Mouse (Mus musculus): ENCODE results near the gene Ppp2r5c. TPM values are rescaled to one million over a fixed set of nuclear protein-coding genes. Genes with fewer than 3 reads are reported as not detected.

Ppp2r5c gene
- polyA plus RNA-seq, 1 experiment from 2014 or later, result 148 TPM

DNA sequence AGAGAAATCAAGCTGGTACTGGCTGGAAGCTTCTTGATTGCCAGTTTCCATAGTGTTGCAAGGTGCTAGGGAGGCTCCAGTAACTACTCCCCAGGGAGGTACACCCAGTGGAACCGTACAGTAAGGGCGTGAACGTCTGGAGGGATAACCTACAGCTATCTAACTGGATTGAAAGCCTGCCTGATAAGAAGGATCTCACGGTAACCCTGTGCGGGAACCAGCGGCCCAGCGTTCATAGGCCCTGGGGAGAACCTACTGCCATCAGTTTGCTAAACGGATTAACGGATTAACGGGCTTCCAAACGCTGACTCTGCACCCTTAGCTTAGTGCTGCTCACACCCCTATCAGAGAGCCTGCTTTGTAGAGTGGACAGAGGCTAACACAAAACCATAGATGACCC, 116.5 kb downstream of the Ppp2r5c start:
- 92% methylated on average over 11 of the region's 11 CpGs for WGBS
- Histone ChIP-seq H3K36me3 (peaks cover 93% of the 10 kb centered on the region), H3K4me3 (no peak overlapping the region), H3K27me3 (ENCODE audit: low read depth, poor library complexity, severe bottlenecking) (no peaks in the 10 kb centered on the region), H3K4me1 (no peaks in the 10 kb centered on the region), H3K9me3 (replicated peaks) (no peaks in the 10 kb centered on the region), H3K27ac (no peak overlapping the region)
- no peak for DNase-seq (ENCODE audit: low spot score)

DNA sequence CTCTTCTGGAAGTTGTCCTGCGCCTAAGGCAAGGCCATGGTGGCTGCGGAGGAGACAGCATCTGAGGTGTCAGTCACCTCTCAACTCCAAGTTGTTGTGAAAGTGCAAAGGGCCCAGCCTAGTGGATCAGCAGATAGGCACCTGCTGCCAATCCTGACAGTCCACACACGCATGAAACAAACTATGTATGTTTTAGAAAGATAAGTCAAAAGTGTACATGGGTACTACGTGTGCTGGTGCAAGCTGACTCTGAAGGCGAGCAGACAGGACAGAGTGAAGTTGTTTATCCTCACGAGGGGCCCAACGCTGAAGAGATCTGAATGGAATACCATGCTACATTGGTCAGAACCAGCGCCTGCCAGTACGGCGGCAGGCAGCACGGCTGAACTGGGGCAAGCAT, 117.9 kb downstream of the Ppp2r5c start:
- no peak overlapping the region for H3K27ac ChIP-seq
- no peaks in the 10 kb centered on the region for H3K9me3 ChIP-seq (replicated peaks)
- H3K36me3 ChIP-seq, result peaks cover 93% of the 10 kb centered on the region
- WGBS, result 96% methylated on average over 11 of the region's 11 CpGs
- no peaks in the 10 kb centered on the region for H3K27me3 ChIP-seq (ENCODE audit: low read depth, poor library complexity, severe bottlenecking)
- no peak for DNase-seq (ENCODE audit: low spot score)
- no peak overlapping the region for H3K4me3 ChIP-seq
- no peaks in the 10 kb centered on the region for H3K4me1 ChIP-seq

DNA sequence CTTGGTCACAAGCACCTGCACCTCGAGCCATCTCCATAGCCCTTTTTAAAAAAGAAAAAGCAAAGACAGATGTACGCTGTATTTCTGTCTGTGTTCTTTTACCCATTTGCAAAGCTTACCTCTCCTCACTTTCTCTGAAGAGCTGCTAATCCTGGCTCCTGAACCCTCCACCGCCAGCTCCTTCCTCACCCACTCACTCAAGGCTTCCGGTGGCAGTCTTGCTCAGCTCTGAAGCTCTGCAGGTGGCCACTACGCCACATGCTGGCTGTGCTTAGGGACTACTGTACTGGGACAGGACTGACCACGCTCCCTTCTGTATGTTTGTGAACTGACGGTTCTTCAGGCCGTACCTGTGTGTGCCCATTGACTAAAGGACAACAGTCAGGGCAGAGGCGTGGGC, 119.4 kb downstream of the Ppp2r5c start:
- no peak overlapping the region for H3K4me3 ChIP-seq
- no peaks in the 10 kb centered on the region for H3K4me1 ChIP-seq
- H3K27me3 ChIP-seq (ENCODE audit: low read depth, poor library complexity, severe bottlenecking), result no peaks in the 10 kb centered on the region
- H3K36me3 ChIP-seq, result peaks cover 93% of the 10 kb centered on the region
- no peak for DNase-seq (ENCODE audit: low spot score)
- no peak overlapping the region for H3K27ac ChIP-seq
- WGBS, result 94% methylated on average over 9 of the region's 9 CpGs
- no peaks in the 10 kb centered on the region for H3K9me3 ChIP-seq (replicated peaks)

DNA sequence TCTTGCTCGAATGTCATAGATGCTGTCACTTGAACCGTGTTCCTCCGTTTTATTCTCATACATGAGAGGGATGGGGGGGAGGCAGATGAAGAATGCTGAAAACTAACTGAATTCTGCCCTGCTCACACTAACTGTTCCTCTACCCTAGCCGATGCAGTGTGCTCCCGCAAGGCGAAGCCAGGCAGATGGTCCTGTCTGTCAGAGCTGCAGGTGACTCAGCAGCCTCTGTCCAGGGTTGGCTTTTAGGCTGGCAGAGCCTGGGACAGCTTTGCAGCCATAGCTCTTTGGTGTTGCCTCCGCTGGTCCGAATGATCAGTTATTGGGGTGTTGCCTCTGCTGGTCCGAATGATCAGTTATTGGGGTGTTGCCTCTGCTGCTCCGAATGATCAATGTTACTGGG, 124.1 kb downstream of the Ppp2r5c start:
- WGBS, result 94% methylated on average over 10 of the region's 10 CpGs

DNA sequence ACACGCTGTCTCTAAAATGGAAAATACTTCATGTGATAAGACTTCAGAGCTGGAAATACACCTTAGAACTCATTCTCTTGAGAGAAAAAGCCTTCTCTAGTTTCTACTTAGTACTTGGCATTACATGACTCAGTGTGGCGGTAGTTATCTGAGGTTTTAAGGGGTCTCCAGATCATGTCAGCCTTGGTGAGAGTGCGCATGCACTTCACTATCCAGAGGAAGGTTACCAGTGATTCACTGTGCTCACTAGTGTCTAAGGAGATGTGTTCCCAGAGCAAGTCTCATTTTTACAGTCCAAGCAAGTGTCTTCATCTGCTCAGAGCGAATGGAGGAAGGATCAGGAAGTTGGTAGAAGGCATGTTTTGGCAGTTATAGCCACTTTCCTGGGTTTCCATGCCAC, 125.4 kb downstream of the Ppp2r5c start:
- Histone ChIP-seq H3K4me3 (no peak overlapping the region), H3K4me1 (no peaks in the 10 kb centered on the region), H3K27me3 (ENCODE audit: low read depth, poor library complexity, severe bottlenecking) (no peaks in the 10 kb centered on the region), H3K36me3 (peaks cover 83% of the 10 kb centered on the region), H3K27ac (no peak overlapping the region), H3K9me3 (replicated peaks) (no peaks in the 10 kb centered on the region)
- DNase-seq (ENCODE audit: low spot score), result no peak
- WGBS, result 97% methylated on average over 4 of the region's 4 CpGs

More for the DNA sequence above, 124.1 kb downstream of the Ppp2r5c start:
- Histone ChIP-seq H3K4me3 (no peak overlapping the region), H3K36me3 (peaks cover 95% of the 10 kb centered on the region), H3K9me3 (replicated peaks) (no peaks in the 10 kb centered on the region), H3K27ac (no peak overlapping the region), H3K27me3 (ENCODE audit: low read depth, poor library complexity, severe bottlenecking) (no peaks in the 10 kb centered on the region), H3K4me1 (no peaks in the 10 kb centered on the region)
- no peak for DNase-seq (ENCODE audit: low spot score)

DNA sequence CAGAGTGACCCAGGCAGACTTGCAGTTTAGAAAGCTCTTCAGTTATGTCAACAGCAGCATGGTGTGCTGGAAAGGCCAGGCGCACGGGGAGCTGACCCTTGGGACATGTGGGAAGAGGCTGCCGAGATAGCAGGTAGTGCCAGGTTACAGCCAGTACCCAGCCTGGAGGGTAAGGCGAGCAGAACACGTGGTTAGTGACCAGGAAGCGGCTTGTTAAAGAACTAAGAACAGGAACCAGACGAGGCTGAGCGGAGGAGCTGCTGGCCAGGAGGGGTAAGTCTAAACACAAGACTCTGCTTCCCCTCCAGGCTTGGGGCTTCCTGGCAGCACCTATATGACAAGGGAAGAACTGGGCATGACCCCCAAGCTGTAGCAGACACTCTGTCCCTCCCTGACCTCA, 126.7 kb downstream of the Ppp2r5c start:
- DNase-seq (ENCODE audit: low spot score), result no peak

DNA sequence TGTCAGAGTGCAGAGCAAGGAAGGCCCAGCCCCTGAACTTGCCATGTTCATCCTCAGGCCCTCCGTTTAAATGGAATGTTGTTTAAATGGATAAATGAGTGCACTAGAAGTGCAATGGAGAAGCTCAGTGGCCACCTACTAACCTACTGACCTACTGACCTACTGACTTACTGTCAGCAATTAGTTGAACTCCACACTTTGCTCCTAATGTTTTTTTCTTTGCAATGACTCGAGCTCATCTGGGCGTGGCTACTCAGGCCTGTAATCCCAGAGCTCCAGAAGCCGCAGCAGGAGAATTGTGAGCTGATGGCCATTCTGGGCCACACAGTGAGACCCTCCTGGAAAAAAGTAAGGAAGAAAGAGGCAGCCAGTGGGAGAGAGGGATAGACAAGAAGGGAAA, 129.0 kb downstream of the Ppp2r5c start:
- no peak overlapping the region for H3K27ac ChIP-seq
- no peak for DNase-seq (ENCODE audit: low spot score)
- no peaks in the 10 kb centered on the region for H3K4me1 ChIP-seq
- no peaks in the 10 kb centered on the region for H3K9me3 ChIP-seq (replicated peaks)
- no peak overlapping the region for H3K4me3 ChIP-seq
- H3K27me3 ChIP-seq (ENCODE audit: low read depth, poor library complexity, severe bottlenecking), result no peaks in the 10 kb centered on the region
- WGBS, result 69% methylated on average over 4 of the region's 4 CpGs
- H3K36me3 ChIP-seq, result peaks cover 57% of the 10 kb centered on the region

More for the DNA sequence above, 126.7 kb downstream of the Ppp2r5c start:
- no peak overlapping the region for H3K4me3 ChIP-seq
- H3K9me3 ChIP-seq (replicated peaks), result no peaks in the 10 kb centered on the region
- no peaks in the 10 kb centered on the region for H3K27me3 ChIP-seq (ENCODE audit: low read depth, poor library complexity, severe bottlenecking)
- H3K36me3 ChIP-seq, result peaks cover 70% of the 10 kb centered on the region
- H3K4me1 ChIP-seq, result no peaks in the 10 kb centered on the region
- no peak overlapping the region for H3K27ac ChIP-seq
- WGBS, result 83% methylated on average over 8 of the region's 8 CpGs

DNA sequence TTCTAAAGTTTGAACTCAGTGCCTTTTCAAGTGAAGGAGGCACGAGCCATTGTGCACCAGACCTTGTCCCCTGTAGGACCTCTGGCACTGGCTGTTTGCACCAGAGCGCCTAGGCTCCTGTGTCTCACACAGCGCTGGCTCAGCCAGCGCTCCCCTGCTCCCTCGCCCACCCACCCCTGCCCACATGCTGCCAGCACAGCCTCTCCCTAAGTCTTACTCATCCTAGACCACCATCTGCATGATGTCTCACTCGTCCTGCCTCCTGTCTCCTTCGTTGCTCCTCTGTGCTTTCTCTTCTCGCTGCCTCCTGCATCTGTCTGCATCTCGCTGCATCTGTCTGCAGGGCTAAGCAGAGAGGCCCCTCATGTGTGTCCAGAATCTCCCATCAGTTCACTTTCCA, 131.4 kb downstream of the Ppp2r5c start:
- no peak overlapping the region for H3K27ac ChIP-seq
- 91% methylated on average over 9 of the region's 9 CpGs for WGBS
- no peaks in the 10 kb centered on the region for H3K4me1 ChIP-seq
- no peaks in the 10 kb centered on the region for H3K9me3 ChIP-seq (replicated peaks)
- no peak for DNase-seq (ENCODE audit: low spot score)
- H3K27me3 ChIP-seq (ENCODE audit: low read depth, poor library complexity, severe bottlenecking), result no peaks in the 10 kb centered on the region
- peaks cover 33% of the 10 kb centered on the region for H3K36me3 ChIP-seq
- no peak overlapping the region for H3K4me3 ChIP-seq

DNA sequence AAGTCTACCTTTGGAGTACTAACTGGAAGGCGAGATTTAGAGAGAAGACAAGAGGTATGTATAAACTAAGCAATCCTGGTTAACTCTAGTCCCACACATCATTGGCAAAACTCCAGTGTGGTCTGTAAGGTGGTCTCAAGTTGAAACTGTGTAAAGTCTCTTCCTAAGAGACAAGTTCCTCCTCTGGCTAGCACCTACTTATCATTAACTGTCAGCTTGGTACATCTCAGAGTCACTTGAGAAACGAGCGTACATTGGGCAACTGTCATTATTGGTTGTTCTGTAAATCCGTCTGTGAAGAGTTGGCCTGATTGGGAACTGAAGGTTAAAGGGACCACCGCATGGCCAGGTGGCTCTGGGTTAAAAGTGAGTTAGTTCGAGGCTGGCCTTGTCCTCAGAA, 141.7 kb downstream of the Ppp2r5c start:
- H3K27me3 ChIP-seq (ENCODE audit: low read depth, poor library complexity, severe bottlenecking), result no peaks in the 10 kb centered on the region
- H3K9me3 ChIP-seq (replicated peaks), result no peaks in the 10 kb centered on the region
- H3K36me3 ChIP-seq, result 0 out of 2 replicates have a peak, but pooled peaks cover 4% of the 10 kb centered on the region
- DNase-seq (ENCODE audit: low spot score), result no peak
- 80% methylated on average over 6 of the region's 6 CpGs for WGBS
- no peak overlapping the region for H3K4me3 ChIP-seq
- peaks cover 18% of the 10 kb centered on the region for H3K4me1 ChIP-seq
- no peak overlapping the region for H3K27ac ChIP-seq

DNA sequence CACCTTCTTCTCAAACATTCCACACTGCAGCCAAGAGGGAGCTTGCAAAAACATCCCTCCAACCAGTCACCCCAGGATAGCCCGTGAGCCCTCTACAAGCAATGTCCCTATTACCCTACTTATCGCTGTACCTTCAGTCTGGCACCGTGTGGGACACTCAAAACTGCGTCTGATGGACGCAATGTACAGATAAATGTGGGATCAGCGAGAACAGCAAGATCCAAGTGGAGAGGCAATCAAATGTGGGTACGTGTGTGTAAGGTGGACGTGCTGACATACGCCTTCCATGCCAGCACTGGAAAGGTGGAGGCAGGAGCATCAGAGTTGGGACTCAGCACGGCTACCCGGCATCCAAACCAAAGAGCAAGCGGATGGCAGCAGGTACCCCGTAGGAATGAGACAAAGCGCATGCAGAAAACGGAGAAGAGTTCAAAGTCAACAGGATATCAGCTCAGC, 143.9 kb downstream of the Ppp2r5c start:
- H3K27ac ChIP-seq, result peak overlapping the region; percentile 96
- H3K9me3 ChIP-seq (replicated peaks), result no peaks in the 10 kb centered on the region
- DNase-seq (ENCODE audit: low spot score), result no peak
- 0 out of 2 replicates have a peak, but pooled peaks cover 4% of the 10 kb centered on the region for H3K36me3 ChIP-seq
- no peaks in the 10 kb centered on the region for H3K27me3 ChIP-seq (ENCODE audit: low read depth, poor library complexity, severe bottlenecking)
- 3% methylated on average over 15 of the region's 15 CpGs for WGBS
- H3K4me1 ChIP-seq, result peaks cover 18% of the 10 kb centered on the region
- peak overlapping the region; percentile 97 for H3K4me3 ChIP-seq

DNA sequence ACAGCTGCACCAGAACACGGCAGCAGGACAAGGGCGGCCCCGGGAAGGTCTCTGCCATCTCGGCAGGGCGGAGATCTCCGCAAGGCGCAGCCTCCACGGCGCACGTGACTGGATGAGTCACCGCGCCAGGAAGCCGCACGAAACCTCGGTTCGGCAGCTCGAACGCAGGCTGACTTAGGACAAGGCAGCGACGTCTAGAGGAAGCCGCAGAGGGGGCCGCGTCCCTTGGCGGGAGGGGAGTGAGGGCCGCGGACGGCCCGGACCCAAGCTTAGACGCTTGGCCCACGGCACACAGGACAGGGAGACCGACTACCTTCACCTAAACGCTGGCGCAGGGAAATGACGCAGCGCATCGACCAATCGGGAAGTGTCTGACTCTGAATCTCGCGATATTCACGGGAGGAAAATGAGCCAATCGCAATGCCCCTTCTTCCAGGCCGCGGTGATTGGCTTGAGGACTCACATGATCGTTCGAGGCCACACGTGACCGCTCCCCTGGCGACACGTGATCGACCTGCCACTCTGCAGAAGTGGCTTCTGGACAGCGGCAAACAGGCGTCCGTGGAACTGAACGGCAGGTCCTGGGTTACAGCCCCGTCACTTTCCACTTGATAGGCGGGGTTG, 144.5 kb downstream of the Ppp2r5c start:
- Histone ChIP-seq H3K27ac (peak overlapping the region; percentile 96), H3K27me3 (ENCODE audit: low read depth, poor library complexity, severe bottlenecking) (no peaks in the 10 kb centered on the region), H3K36me3 (0 out of 2 replicates have a peak, but pooled peaks cover 4% of the 10 kb centered on the region), H3K4me3 (peak overlapping the region; percentile 97), H3K9me3 (replicated peaks) (no peaks in the 10 kb centered on the region), H3K4me1 (peaks cover 18% of the 10 kb centered on the region)
- under 1% methylated on average over 56 of the region's 56 CpGs for WGBS
- DNase-seq (ENCODE audit: low spot score), result peak; percentile 97

DNA sequence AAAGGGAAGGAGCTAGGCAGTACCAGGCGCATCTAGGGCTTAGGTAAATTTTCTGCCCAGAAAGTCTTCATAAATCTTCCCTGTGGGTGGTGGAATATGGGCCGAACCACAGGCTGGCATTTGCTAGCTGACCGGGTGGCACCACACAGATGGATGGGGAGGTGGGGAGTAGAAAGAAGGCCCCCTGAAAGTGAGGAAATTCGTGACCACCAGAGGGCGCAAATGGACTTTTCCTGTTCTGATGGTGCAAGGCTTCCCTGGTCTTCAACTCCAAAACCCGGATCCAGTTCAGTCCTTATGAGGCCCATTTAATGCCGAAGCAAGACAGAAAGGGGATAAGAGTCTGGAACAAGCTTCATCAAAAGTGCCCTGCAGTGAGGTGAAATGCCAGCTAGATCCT, 151.6 kb downstream of the Ppp2r5c start:
- no peaks in the 10 kb centered on the region for H3K9me3 ChIP-seq (replicated peaks)
- H3K4me3 ChIP-seq, result no peak overlapping the region
- 15% methylated on average over 7 of the region's 7 CpGs for WGBS
- DNase-seq (ENCODE audit: low spot score), result peak; percentile 87
- H3K27me3 ChIP-seq (ENCODE audit: low read depth, poor library complexity, severe bottlenecking), result peaks cover 16% of the 10 kb centered on the region
- H3K36me3 ChIP-seq, result no peaks in the 10 kb centered on the region
- no peak overlapping the region for H3K27ac ChIP-seq
- peaks cover 21% of the 10 kb centered on the region for H3K4me1 ChIP-seq

DNA sequence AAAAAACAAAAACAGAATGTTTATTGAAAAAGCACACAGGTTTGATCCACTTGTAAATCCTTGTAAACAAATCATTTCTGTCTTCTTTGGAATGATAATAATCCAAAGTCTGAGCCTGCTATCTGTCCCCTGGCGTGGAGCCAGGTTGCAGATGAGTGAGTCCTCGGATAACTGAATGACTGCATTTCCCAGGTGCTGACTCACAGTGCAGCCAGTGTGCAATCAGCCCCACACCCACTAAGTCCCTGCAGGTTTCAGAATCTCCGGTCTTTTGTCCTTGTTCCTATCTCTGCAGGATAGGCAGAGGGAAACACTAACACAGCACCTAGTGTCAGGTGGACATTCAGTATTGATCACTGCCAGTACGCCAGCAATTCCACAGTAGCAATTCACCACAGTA, 152.9 kb downstream of the Ppp2r5c start:
- Histone ChIP-seq H3K4me1 (peaks cover 24% of the 10 kb centered on the region), H3K9me3 (replicated peaks) (no peaks in the 10 kb centered on the region), H3K36me3 (peaks cover 3% of the 10 kb centered on the region; the same call in 1 of the 2 replicates), H3K4me3 (no peak overlapping the region), H3K27ac (no peak overlapping the region), H3K27me3 (ENCODE audit: low read depth, poor library complexity, severe bottlenecking) (peaks cover 16% of the 10 kb centered on the region)
- DNase-seq (ENCODE audit: low spot score), result no peak
- 85% methylated on average over 4 of the region's 4 CpGs for WGBS
